Mouse (Mus musculus): ENCODE results near the gene Lin28a. TPM values are rescaled to one million over a fixed set of nuclear protein-coding genes. Genes with fewer than 3 reads are reported as not detected.
"Not testable (repeated sequence)": the region's sequence is repeated elsewhere in the genome, so short reads cannot be mapped to it uniquely, and the experiment has no call there.

Gene Lin28a
- polyA plus RNA-seq, 1 experiment from 2014 or later: 1.4 TPM

DNA sequence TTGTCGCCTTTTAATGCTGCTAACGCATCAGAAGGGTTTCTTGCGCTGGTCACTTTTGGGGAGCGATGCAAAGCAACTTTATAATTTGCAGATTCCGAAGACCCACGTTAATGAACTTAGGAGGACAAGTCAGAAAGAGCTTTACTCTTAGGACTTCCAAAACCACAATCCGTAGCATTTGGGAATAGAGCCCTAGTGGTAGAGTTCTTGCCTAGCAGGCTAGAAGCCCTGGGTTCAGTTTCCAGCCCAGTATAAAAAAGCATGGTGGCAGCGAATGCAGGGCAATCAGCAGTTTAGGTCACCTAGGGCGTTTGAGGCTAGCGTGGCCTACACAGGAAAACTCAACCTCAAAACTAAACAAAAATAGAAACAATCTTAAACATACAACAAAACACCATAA lies 16.9 kb downstream of the Lin28a start:
- H3K9ac ChIP-seq (ENCODE audit: low read length): no peak overlapping the region
- no peaks in the 10 kb centered on the region for H3K9me3 ChIP-seq (ENCODE audit: control insufficient read depth, low read length)
- no peak overlapping the region for H3K4me3 ChIP-seq (ENCODE audit: low read depth, low read length)
- DNase-seq (ENCODE audit: low spot score) (no peak), ATAC-seq (ENCODE audit: insufficient number of reproducible peaks, low FRiP score, low TSS enrichment, low read depth) (no peak)
- 38% methylated on average over 10 of the region's 10 CpGs for WGBS
- H3K27ac ChIP-seq (replicated peaks; ENCODE audit: low read depth, low read length): no peak overlapping the region
- H3K4me2 ChIP-seq (ENCODE audit: low read depth, severe bottlenecking): no peak overlapping the region
- H3K4me1 ChIP-seq (ENCODE audit: control insufficient read depth, insufficient read depth, low read length): peaks cover 3% of the 10 kb centered on the region; the same call in 1 of the 2 replicates
- no peaks in the 10 kb centered on the region; the same call in 1 of the 2 replicates for H3K36me3 ChIP-seq (ENCODE audit: control insufficient read depth, insufficient read depth, low read length)
- no peaks in the 10 kb centered on the region for H3K27me3 ChIP-seq (ENCODE audit: control insufficient read depth, insufficient read depth, low read length)

- 1% methylated on average over 49 of the region's 49 CpGs for WGBS
- H3K27ac ChIP-seq (replicated peaks; ENCODE audit: low read depth, low read length): no peak within 1 kb of the TSS
- H3K4me1 ChIP-seq (ENCODE audit: control insufficient read depth, insufficient read depth, low read length): peaks cover 3% of the 10 kb centered on the region; the same call in 1 of the 2 replicates
These were observed 17.9 kb downstream of the Lin28a start, which contains the start of gene Dhdds for GRCm38 (mm10) chr4:134000466-134001438. Dhdds (minus strand) TSS chr4:134000918.

GRCm38 (mm10) chr4:133994697-133995096 lies 23.9 kb downstream of the Lin28a start:
- peaks cover 10% of the 10 kb centered on the region; the same call in 1 of the 2 replicates for H3K36me3 ChIP-seq (ENCODE audit: control insufficient read depth, insufficient read depth, low read length)
- DNase-seq (ENCODE audit: low spot score): no peak
- WGBS: 91% methylated on average over 8 of the region's 8 CpGs
- no peaks in the 10 kb centered on the region for H3K9me3 ChIP-seq (ENCODE audit: control insufficient read depth, low read length)
- H3K27ac ChIP-seq (replicated peaks; ENCODE audit: low read depth, low read length): no peak overlapping the region
- no peak overlapping the region for H3K4me2 ChIP-seq (ENCODE audit: low read depth, severe bottlenecking)
- H3K9ac ChIP-seq (ENCODE audit: low read length): no peak overlapping the region
- H3K27me3 ChIP-seq (ENCODE audit: control insufficient read depth, insufficient read depth, low read length): no peaks in the 10 kb centered on the region
- no peaks in the 10 kb centered on the region for H3K4me1 ChIP-seq (ENCODE audit: control insufficient read depth, insufficient read depth, low read length)
- H3K4me3 ChIP-seq (ENCODE audit: low read depth, low read length): no peak overlapping the region
- ATAC-seq (ENCODE audit: insufficient number of reproducible peaks, low FRiP score, low TSS enrichment, low read depth): no peak

More at GRCm38 (mm10) chr4:134000466-134001438, 17.9 kb downstream of the Lin28a start, which contains the start of gene Dhdds:
- Histone ChIP-seq H3K9me3 (ENCODE audit: control insufficient read depth, low read length) (no peaks in the 10 kb centered on the region), H3K36me3 (ENCODE audit: control insufficient read depth, insufficient read depth, low read length) (peaks cover 3% of the 10 kb centered on the region; the same call in 1 of the 2 replicates), H3K9ac (ENCODE audit: low read length) (peak within 1 kb of the TSS; percentile 50), H3K27me3 (ENCODE audit: control insufficient read depth, insufficient read depth, low read length) (no peaks in the 10 kb centered on the region), H3K4me2 (ENCODE audit: low read depth, severe bottlenecking) (peak within 1 kb of the TSS; percentile 92), H3K4me3 (ENCODE audit: low read depth, low read length) (peak within 1 kb of the TSS; percentile 54)
- DNase-seq (ENCODE audit: low spot score) (peak; percentile 99), ATAC-seq (ENCODE audit: insufficient number of reproducible peaks, low FRiP score, low TSS enrichment, low read depth) (peak; percentile 98)

GRCm38 (mm10) chr4:133991087-133991660 lies 27.5 kb downstream of the Lin28a start:
- no peak for ATAC-seq (ENCODE audit: insufficient number of reproducible peaks, low FRiP score, low TSS enrichment, low read depth)
- no peaks in the 10 kb centered on the region for H3K9me3 ChIP-seq (ENCODE audit: control insufficient read depth, low read length)
- whole genome bisulfite sequencing: 91% methylated on average over 13 of the region's 13 CpGs

GRCm38 (mm10) chr4:133990035-133990434 lies 28.6 kb downstream of the Lin28a start:
- Histone ChIP-seq H3K36me3 (ENCODE audit: control insufficient read depth, insufficient read depth, low read length) (peaks cover 7% of the 10 kb centered on the region; the same call in 1 of the 2 replicates), H3K4me3 (ENCODE audit: low read depth, low read length) (no peak overlapping the region), H3K9ac (ENCODE audit: low read length) (no peak overlapping the region), H3K27me3 (ENCODE audit: control insufficient read depth, insufficient read depth, low read length) (no peaks in the 10 kb centered on the region), H3K4me1 (ENCODE audit: control insufficient read depth, insufficient read depth, low read length) (no peaks in the 10 kb centered on the region), H3K9me3 (ENCODE audit: control insufficient read depth, low read length) (no peaks in the 10 kb centered on the region), H3K27ac (replicated peaks; ENCODE audit: low read depth, low read length) (no peak overlapping the region), H3K4me2 (ENCODE audit: low read depth, severe bottlenecking) (no peak overlapping the region)
- no peak for DNase-seq (ENCODE audit: low spot score)
- ATAC-seq (ENCODE audit: insufficient number of reproducible peaks, low FRiP score, low TSS enrichment, low read depth): no peak
- WGBS: 60% methylated on average over 4 of the region's 4 CpGs

More at GRCm38 (mm10) chr4:133991087-133991660, 27.5 kb downstream of the Lin28a start:
- Histone ChIP-seq H3K4me3 (ENCODE audit: low read depth, low read length) (no peak overlapping the region), H3K27ac (replicated peaks; ENCODE audit: low read depth, low read length) (no peak overlapping the region), H3K4me2 (ENCODE audit: low read depth, severe bottlenecking) (no peak overlapping the region), H3K9ac (ENCODE audit: low read length) (no peak overlapping the region), H3K36me3 (ENCODE audit: control insufficient read depth, insufficient read depth, low read length) (peaks cover 11% of the 10 kb centered on the region; the same call in 1 of the 2 replicates), H3K27me3 (ENCODE audit: control insufficient read depth, insufficient read depth, low read length) (no peaks in the 10 kb centered on the region), H3K4me1 (ENCODE audit: control insufficient read depth, insufficient read depth, low read length) (no peaks in the 10 kb centered on the region)
- no peak for DNase-seq (ENCODE audit: low spot score)

DNA sequence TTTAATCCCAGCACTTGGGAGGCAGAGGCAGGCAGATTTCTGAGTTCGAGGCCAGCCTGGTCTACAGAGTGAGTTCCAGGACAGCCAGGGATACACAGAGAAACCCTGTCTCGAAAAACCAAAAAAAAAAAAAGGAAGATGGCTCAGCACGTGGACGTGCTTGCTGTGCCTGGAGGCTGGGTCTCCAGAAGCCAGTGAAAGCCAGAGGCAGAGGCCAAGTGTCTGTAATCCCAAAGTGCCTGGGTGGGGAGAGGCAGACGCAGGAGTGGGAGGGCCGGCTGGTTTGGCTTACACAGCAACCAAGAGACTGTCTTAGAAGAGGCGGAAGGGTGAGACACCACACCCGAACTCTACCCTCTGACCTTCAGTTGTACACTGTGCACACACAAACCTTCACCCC lies 30.4 kb downstream of the Lin28a start:
- not testable (repeated sequence) for H3K27ac ChIP-seq (replicated peaks; ENCODE audit: low read depth, low read length); ATAC-seq (ENCODE audit: insufficient number of reproducible peaks, low FRiP score, low TSS enrichment, low read depth); H3K36me3 ChIP-seq (ENCODE audit: control insufficient read depth, insufficient read depth, low read length); H3K4me3 ChIP-seq (ENCODE audit: low read depth, low read length); H3K9ac ChIP-seq (ENCODE audit: low read length); H3K4me1 ChIP-seq (ENCODE audit: control insufficient read depth, insufficient read depth, low read length); H3K27me3 ChIP-seq (ENCODE audit: control insufficient read depth, insufficient read depth, low read length); H3K4me2 ChIP-seq (ENCODE audit: low read depth, severe bottlenecking); DNase-seq (ENCODE audit: low spot score); H3K9me3 ChIP-seq (ENCODE audit: control insufficient read depth, low read length)
- WGBS: 90% methylated on average over 8 of the region's 8 CpGs

DNA sequence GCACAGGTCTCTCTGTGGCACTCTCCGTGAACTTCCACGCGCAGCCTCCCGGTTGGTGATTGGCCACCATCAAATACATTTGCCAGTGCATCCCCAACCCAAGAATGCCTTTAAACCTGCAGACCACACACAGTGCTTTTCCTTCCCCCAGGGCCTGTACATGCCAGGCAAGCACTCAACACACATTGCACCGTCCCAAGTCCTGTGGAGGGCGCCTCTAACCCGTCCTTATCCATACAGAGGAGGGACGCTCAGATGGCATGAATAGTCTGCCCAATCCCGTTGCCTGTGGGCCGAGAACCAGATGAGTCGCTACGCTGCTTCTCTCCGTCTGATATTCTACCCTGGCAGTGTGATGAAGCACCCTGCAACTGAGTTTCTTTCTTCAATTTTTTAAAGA lies 35.7 kb downstream of the Lin28a start:
- H3K4me2 ChIP-seq (ENCODE audit: low read depth, severe bottlenecking): no peak overlapping the region
- H3K4me3 ChIP-seq (ENCODE audit: low read depth, low read length): no peak overlapping the region
- H3K9ac ChIP-seq (ENCODE audit: low read length): no peak overlapping the region
- H3K27ac ChIP-seq (replicated peaks; ENCODE audit: low read depth, low read length): no peak overlapping the region
- no peaks in the 10 kb centered on the region for H3K27me3 ChIP-seq (ENCODE audit: control insufficient read depth, insufficient read depth, low read length)
- H3K9me3 ChIP-seq (ENCODE audit: control insufficient read depth, low read length): no peaks in the 10 kb centered on the region
- DNase-seq (ENCODE audit: low spot score): no peak
- WGBS: 83% methylated on average over 13 of the region's 13 CpGs
- peaks cover 9% of the 10 kb centered on the region; the same call in 1 of the 2 replicates for H3K36me3 ChIP-seq (ENCODE audit: control insufficient read depth, insufficient read depth, low read length)
- ATAC-seq (ENCODE audit: insufficient number of reproducible peaks, low FRiP score, low TSS enrichment, low read depth): no peak
- H3K4me1 ChIP-seq (ENCODE audit: control insufficient read depth, insufficient read depth, low read length): no peaks in the 10 kb centered on the region

DNA sequence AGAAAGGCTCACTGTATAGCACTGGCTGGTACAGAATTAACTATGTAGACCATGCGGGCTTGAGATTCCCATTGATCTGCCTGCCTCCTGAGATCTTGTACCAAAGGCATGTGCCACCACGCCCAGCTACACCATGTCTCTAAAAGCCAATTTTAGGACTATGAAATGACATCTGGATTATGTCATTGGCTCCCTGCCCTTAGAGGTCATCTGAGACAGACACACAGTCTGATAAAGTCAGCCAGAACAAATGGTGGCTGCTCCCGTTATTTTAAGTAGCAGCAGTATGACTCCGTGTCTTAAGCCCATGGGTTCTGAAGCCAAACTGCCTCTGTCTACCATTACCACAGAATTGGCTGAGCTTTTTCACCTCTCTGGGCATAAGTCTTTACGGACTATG lies 38.1 kb downstream of the Lin28a start:
- Histone ChIP-seq H3K27me3 (ENCODE audit: control insufficient read depth, insufficient read depth, low read length) (no peaks in the 10 kb centered on the region), H3K4me2 (ENCODE audit: low read depth, severe bottlenecking) (no peak overlapping the region), H3K9ac (ENCODE audit: low read length) (no peak overlapping the region), H3K4me1 (ENCODE audit: control insufficient read depth, insufficient read depth, low read length) (no peaks in the 10 kb centered on the region), H3K27ac (replicated peaks; ENCODE audit: low read depth, low read length) (no peak overlapping the region), H3K4me3 (ENCODE audit: low read depth, low read length) (no peak overlapping the region), H3K36me3 (ENCODE audit: control insufficient read depth, insufficient read depth, low read length) (peaks cover 8% of the 10 kb centered on the region; the same call in 1 of the 2 replicates), H3K9me3 (ENCODE audit: control insufficient read depth, low read length) (no peaks in the 10 kb centered on the region)
- DNase-seq (ENCODE audit: low spot score): no peak
- no peak for ATAC-seq (ENCODE audit: insufficient number of reproducible peaks, low FRiP score, low TSS enrichment, low read depth)
- 86% methylated on average over 5 of the region's 5 CpGs for WGBS
